Mouse (Mus musculus) embryonic facial prominence, embryonic 15.5 days (tissue): ENCODE results near the gene Mipol1. TPM values are rescaled to one million over a fixed set of nuclear protein-coding genes. Genes with fewer than 3 reads are reported as not detected.

Experiments used
- ATAC-seq: fragments of 200-750 bp; cut with Nextera tagmentation; 2 replicates; pipeline ENCODE4 v1.8.0; 2017; ENCODE audit warnings: low read depth, moderate TSS enrichment; ENCODE audit not compliant: insufficient number of reproducible peaks, low FRiP score, low TSS enrichment
- H3K27ac ChIP-seq: fragments of 300-500 bp; sonication (generic); replicated peaks from 2 replicates; pipeline ENCODE4 v1.5.1; 2015; ENCODE audit warnings: mild to moderate bottlenecking, inconsistent platforms
- H3K27me3 ChIP-seq: fragments of 300-500 bp; sonication (generic); 2 replicates; pipeline ENCODE4 v1.6.1; 2015; ENCODE audit warnings: inconsistent platforms
- H3K36me3 ChIP-seq: fragments of 300-500 bp; sonication (generic); 2 replicates; pipeline ENCODE4 v1.6.1; 2015; ENCODE audit warnings: mild to moderate bottlenecking, inconsistent platforms
- H3K4me1 ChIP-seq: fragments of 300-500 bp; sonication (generic); 2 replicates; pipeline ENCODE4 v1.6.1; 2015; ENCODE audit warnings: inconsistent platforms
- H3K4me2 ChIP-seq: fragments of 300-500 bp; sonication (generic); replicated peaks from 2 replicates; pipeline ENCODE4 v1.6.1; 2015; ENCODE audit warnings: mild to moderate bottlenecking, inconsistent platforms
- H3K4me3 ChIP-seq: fragments of 300-500 bp; sonication (generic); replicated peaks from 2 replicates; pipeline ENCODE4 v1.5.1; 2015; ENCODE audit warnings: mild to moderate bottlenecking, inconsistent platforms
- H3K9ac ChIP-seq: fragments of 300-500 bp; sonication (generic); 2 replicates; pipeline ENCODE4 v1.6.1; 2015; ENCODE audit warnings: inconsistent platforms
- H3K9me3 ChIP-seq: fragments of 300-500 bp; sonication (generic); replicated peaks from 2 replicates; pipeline ENCODE4 v1.6.1; 2016; ENCODE audit warnings: inconsistent platforms
- WGBS: fragments of 180-500 bp; shearing (Covaris S2); methylation state at CpG from one replicate; pipeline ENCODE4 v1.1.7; 2015; 5-methylcytosine and 5-hydroxymethylcytosine counted together
- polyA plus RNA-seq: library from polyadenylated mRNA; unstranded; fragments of >200 nt; fragmentation: Nextera tagmentation; extraction: Ambion mirVana; gene quantifications from 2 replicates; pipeline ENCODE4 v1.2.1, GENCODE M21; 2015

Gene Mipol1
- polyA plus RNA-seq = 8.5 and 10.1 TPM in 2 replicates

DNA sequence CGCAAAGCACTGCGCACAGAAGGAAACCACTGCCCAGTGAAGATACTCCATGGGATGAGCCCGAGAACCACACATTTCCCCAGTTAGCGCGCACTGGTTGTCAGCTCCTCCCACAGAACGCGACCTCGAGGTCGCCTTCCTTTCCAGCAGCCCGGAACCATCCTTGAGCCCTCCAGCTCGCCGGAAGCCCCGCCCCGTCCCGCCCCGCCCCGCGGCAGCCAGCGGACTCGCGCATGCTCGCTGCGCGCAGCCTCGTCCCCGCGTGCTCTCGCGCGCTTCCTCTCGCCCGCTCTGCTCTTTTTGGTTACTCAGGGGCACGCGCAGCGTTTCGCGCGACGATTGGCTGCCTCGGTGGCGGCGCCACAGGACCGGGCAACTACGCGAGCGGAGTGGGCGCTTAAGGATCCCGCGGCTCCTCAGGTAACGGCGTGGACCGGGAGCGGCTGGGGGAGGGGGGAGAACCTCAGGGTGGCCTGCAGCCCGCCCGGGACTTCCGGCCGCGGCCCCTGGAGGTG lies at the start of gene Mipol1, which contains the start of gene Prps1l3:
Gene Mipol1, plus strand, starts transcription at position 236 of the 515 bp plus-strand sequence.
Gene Prps1l3, plus strand, starts transcription at position 221 of the 515 bp plus-strand sequence.
- under 1% methylated on average over 58 of the region's 58 CpGs for WGBS
- ATAC-seq = peak; percentile 96
- H3K4me1 ChIP-seq = 0 out of 2 replicates have a peak, but pooled peaks cover 4% of the 10 kb centered on the region
- no peaks in the 10 kb centered on the region for H3K36me3 ChIP-seq
- H3K27me3 ChIP-seq = no peaks in the 10 kb centered on the region
- peak within 1 kb of the TSS; percentile 77 for H3K9ac ChIP-seq
- H3K27ac ChIP-seq = peak within 1 kb of the TSS; percentile 90
- no peaks in the 10 kb centered on the region for H3K9me3 ChIP-seq
- peak within 1 kb of the TSS; percentile 84 for H3K4me3 ChIP-seq
- peak within 1 kb of the TSS; percentile 57 for H3K4me2 ChIP-seq

- Histone ChIP-seq H3K4me2 (no peak overlapping the region), H3K36me3 (no peaks in the 10 kb centered on the region), H3K27ac (no peak overlapping the region), H3K4me3 (no peak overlapping the region), H3K9ac (no peak overlapping the region), H3K9me3 (no peaks in the 10 kb centered on the region), H3K27me3 (0 out of 2 replicates have a peak, but pooled peaks cover 7% of the 10 kb centered on the region), H3K4me1 (no peaks in the 10 kb centered on the region)
- no peak for ATAC-seq
- 55% methylated on average over 2 of the region's 2 CpGs for WGBS
These were observed 45.7 kb upstream of the Mipol1 start for GRCm38 (mm10) chr12:57184401-57185147.

DNA sequence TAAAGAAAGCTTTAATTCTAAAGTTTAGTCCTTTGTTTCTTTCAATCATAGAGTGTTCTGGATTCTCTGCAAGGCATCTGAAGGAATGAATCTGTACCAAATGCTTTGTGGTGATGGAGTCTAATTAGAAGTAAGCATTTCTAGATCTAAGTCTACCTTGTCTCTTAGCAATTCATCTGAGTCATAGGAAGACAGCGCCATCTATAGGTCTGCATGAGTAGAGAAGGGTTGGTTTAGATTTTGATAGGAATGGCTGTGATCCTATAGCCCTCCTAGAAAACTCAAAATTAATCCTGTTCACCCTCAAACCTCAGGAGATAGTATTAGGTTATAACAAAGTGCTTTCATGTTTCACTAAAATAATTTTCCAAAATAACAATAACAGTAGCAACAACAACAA lies 44.8 kb upstream of the Mipol1 start:
- Histone ChIP-seq H3K27ac (no peak overlapping the region), H3K4me1 (no peaks in the 10 kb centered on the region), H3K4me3 (no peak overlapping the region), H3K36me3 (no peaks in the 10 kb centered on the region), H3K4me2 (no peak overlapping the region), H3K27me3 (0 out of 2 replicates have a peak, but pooled peaks cover 7% of the 10 kb centered on the region), H3K9ac (no peak overlapping the region), H3K9me3 (no peaks in the 10 kb centered on the region)
- no peak for ATAC-seq
- WGBS = 2% methylated on average over 1 of the region's 1 CpGs

GRCm38 (mm10) chr12:57186126-57186525 lies 44.1 kb upstream of the Mipol1 start:
- no peak overlapping the region for H3K4me3 ChIP-seq
- H3K27ac ChIP-seq = no peak overlapping the region
- H3K9ac ChIP-seq = no peak overlapping the region
- 75% methylated on average over 2 of the region's 2 CpGs for WGBS
- no peaks in the 10 kb centered on the region for H3K4me1 ChIP-seq
- no peaks in the 10 kb centered on the region for H3K9me3 ChIP-seq
- H3K27me3 ChIP-seq = 0 out of 2 replicates have a peak, but pooled peaks cover 7% of the 10 kb centered on the region
- H3K4me2 ChIP-seq = no peak overlapping the region
- no peak for ATAC-seq
- H3K36me3 ChIP-seq = no peaks in the 10 kb centered on the region

DNA sequence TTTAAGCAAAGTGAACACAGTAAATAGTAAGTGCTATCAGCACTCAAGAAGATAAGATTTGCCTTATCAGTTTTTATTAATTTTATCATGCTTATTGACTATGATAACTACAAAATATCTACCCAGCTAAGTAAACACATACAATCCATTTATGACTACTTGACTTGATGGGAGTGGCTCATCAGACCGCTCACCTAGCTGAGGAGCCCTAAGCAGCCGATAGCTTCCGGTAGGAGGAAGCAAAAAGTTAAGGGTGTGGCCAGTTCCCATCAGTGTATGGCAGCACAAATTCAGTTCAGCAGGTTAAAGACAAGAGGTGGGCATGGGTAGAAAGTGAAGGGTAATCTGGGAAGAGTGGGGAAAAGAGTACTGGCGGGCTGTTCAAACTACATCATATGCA lies 43.2 kb upstream of the Mipol1 start:
- Histone ChIP-seq H3K9ac (no peak overlapping the region), H3K9me3 (no peaks in the 10 kb centered on the region), H3K27ac (no peak overlapping the region), H3K4me1 (no peaks in the 10 kb centered on the region), H3K36me3 (no peaks in the 10 kb centered on the region), H3K27me3 (peaks cover 7% of the 10 kb centered on the region; the same call in 1 of the 2 replicates), H3K4me2 (no peak overlapping the region), H3K4me3 (no peak overlapping the region)
- ATAC-seq = no peak
- WGBS = 87% methylated on average over 4 of the region's 4 CpGs

DNA sequence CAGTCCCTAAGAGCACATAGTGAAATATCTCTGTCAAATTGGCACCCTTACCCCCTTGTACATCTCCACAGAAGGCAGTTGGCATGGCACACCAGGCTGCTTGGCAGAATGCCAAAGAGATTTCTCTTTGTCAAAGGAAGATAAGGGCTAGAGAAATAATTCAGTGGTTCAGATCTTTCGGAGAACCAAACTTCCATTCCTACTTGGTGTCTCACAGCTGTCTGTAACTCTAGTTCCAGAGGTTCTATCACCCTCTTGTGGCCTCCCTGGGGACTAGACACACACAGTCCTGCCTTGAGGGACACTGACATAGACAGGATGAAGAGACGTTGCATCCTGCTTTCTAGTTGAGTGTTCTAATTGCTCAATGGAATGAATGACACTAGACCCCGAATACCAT lies 35.6 kb upstream of the Mipol1 start:
- peaks cover 18% of the 10 kb centered on the region for H3K27me3 ChIP-seq
- 23% methylated on average over 3 of the region's 3 CpGs for WGBS
- peaks cover 8% of the 10 kb centered on the region; the same call in 1 of the 2 replicates for H3K4me1 ChIP-seq
- H3K4me3 ChIP-seq = no peak overlapping the region
- no peak overlapping the region for H3K4me2 ChIP-seq
- H3K9ac ChIP-seq = no peak overlapping the region
- no peaks in the 10 kb centered on the region for H3K9me3 ChIP-seq
- ATAC-seq = no peak
- H3K27ac ChIP-seq = no peak overlapping the region
- no peaks in the 10 kb centered on the region for H3K36me3 ChIP-seq

GRCm38 (mm10) chr12:57196286-57196607 lies 34.0 kb upstream of the Mipol1 start:
- 10% methylated on average over 8 of the region's 8 CpGs for WGBS
- H3K4me3 ChIP-seq = peak overlapping the region; percentile 50
- H3K4me2 ChIP-seq = peak overlapping the region; percentile 89
- H3K4me1 ChIP-seq = peaks cover 8% of the 10 kb centered on the region; the same call in 1 of the 2 replicates
- no peak for ATAC-seq
- no peak overlapping the region for H3K27ac ChIP-seq
- H3K9me3 ChIP-seq = no peaks in the 10 kb centered on the region
- no peaks in the 10 kb centered on the region for H3K36me3 ChIP-seq
- peaks cover 18% of the 10 kb centered on the region for H3K27me3 ChIP-seq
- 0 out of 2 replicates have a peak overlapping the region, but pooled peaks have one; percentile 9 for H3K9ac ChIP-seq

GRCm38 (mm10) chr12:57196608-57197362 lies 33.4 kb upstream of the Mipol1 start:
- 0 out of 2 replicates have a peak overlapping the region, but pooled peaks have one; percentile 9 for H3K9ac ChIP-seq
- WGBS = 1% methylated on average over 59 of the region's 59 CpGs
- ATAC-seq = peak; percentile 29; the same call in 1 of the 2 replicates
- no peaks in the 10 kb centered on the region for H3K36me3 ChIP-seq
- H3K4me3 ChIP-seq = peak overlapping the region; percentile 50
- H3K9me3 ChIP-seq = no peaks in the 10 kb centered on the region
- H3K4me1 ChIP-seq = peaks cover 8% of the 10 kb centered on the region; the same call in 1 of the 2 replicates
- peak overlapping the region; percentile 89 for H3K4me2 ChIP-seq
- H3K27ac ChIP-seq = no peak overlapping the region
- peaks cover 18% of the 10 kb centered on the region for H3K27me3 ChIP-seq

GRCm38 (mm10) chr12:57197363-57198026 lies 32.7 kb upstream of the Mipol1 start, which contains the start of gene Slc25a21:
Gene Slc25a21, minus strand, starts transcription at chr12:57197472.
- H3K27me3 ChIP-seq = peaks cover 18% of the 10 kb centered on the region
- no peaks in the 10 kb centered on the region for H3K9me3 ChIP-seq

DNA sequence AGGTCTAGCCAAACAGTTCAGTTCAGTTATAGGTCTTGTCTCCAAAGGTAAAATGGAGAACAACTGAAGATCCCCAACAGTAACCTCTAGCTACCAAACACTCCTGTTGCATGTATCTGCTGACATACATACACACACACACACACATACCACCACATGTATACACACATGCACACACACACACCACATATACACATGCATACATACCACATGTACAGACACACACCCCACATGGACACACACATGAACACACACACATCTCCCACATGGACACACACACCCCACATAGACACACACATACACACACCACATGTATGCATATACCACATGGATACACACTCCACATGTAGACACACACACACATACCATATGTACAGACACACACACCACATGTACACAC lies 32.0 kb upstream of the Mipol1 start:
- H3K36me3 ChIP-seq = no peaks in the 10 kb centered on the region
- H3K4me2 ChIP-seq = no peak overlapping the region
- H3K27me3 ChIP-seq = peaks cover 18% of the 10 kb centered on the region
- H3K4me1 ChIP-seq = peaks cover 8% of the 10 kb centered on the region; the same call in 1 of the 2 replicates
- H3K27ac ChIP-seq = no peak overlapping the region
- no peaks in the 10 kb centered on the region for H3K9me3 ChIP-seq
- H3K4me3 ChIP-seq = no peak overlapping the region
- no peak for ATAC-seq
- H3K9ac ChIP-seq = no peak overlapping the region

More at GRCm38 (mm10) chr12:57197363-57198026, 32.7 kb upstream of the Mipol1 start, which contains the start of gene Slc25a21:
- H3K27ac ChIP-seq = no peak within 1 kb of the TSS
- H3K4me2 ChIP-seq = peak within 1 kb of the TSS; percentile 89
- no peak for ATAC-seq
- 0 out of 2 replicates have a peak within 1 kb of the TSS, but pooled peaks have one; percentile 9 for H3K9ac ChIP-seq
- H3K4me3 ChIP-seq = peak within 1 kb of the TSS; percentile 50
- peaks cover 8% of the 10 kb centered on the region; the same call in 1 of the 2 replicates for H3K4me1 ChIP-seq
- no peaks in the 10 kb centered on the region for H3K36me3 ChIP-seq
- WGBS = 76% methylated on average over 10 of the region's 10 CpGs
